Mouse (Mus musculus) ES-E14 (cell line): ENCODE measurements around the gene Rreb1.

Experiments used
- CHD2 ChIP-seq: IDR thresholded peaks from 2 replicates; pipeline ENCODE4 v1.6.1; 2014; ENCODE audit warnings: mild to moderate bottlenecking, low read depth, low read length, inconsistent platforms
- MAFK ChIP-seq: IDR thresholded peaks from 2 replicates; pipeline ENCODE4 v1.6.1; 2014; ENCODE audit warnings: mild to moderate bottlenecking, low read depth, low read length, inconsistent platforms; ENCODE audit not compliant: insufficient read depth
- ZC3H11A ChIP-seq: IDR thresholded peaks from 2 replicates; pipeline ENCODE4 v1.6.1; 2012; ENCODE audit warnings: low read depth, mild to moderate bottlenecking, inconsistent platforms, low read length, borderline replicate concordance
- ZNF384 ChIP-seq: IDR thresholded peaks from 2 replicates; pipeline ENCODE4 v1.6.1; 2012; ENCODE audit warnings: low read depth, low read length, inconsistent platforms

DNA sequence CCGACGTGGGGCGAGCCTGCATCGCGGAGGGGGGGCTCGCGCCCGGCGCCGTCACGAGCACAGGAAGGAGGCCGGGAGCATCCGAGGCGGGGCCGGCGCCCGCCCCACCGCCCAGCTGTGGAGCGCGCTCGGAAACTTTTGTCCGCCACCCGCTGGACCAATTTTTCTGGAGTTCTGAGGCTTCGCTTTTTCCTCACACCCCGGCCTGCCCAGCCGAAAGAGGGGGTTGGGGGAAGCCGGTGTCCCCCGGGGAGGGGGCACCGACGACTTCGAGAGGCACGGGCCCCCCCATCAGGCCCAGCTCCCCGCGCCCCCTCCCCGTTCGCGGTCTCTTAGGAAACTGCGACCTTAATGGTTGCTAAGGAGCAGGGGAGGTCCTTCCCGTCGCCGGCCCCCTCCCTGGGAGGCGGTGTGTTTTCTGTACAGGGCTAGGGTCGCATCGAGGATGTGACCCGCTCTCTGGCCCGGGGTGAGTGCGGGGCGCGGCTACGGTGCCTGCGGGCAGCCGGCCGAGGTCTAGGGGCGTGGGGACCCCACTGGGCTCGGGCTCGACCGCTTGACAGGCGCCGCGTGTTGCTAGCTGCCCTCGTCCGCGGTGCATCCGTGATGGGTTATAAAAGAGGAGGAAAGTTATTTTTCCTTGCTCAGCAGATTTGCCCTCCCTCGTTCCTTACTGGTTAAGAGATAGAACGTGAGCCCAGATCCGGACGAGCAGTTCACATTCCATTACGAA, 49.2 kb downstream of the Rreb1 start:
- no peak for TF ChIP-seq ZNF384
- peak; percentile 93 for TF ChIP-seq MAFK
- no peak for TF ChIP-seq CHD2
- TF ChIP-seq ZC3H11A = no peak
